Mouse (Mus musculus) E14TG2a.4 (cell line): Measurements from ENCODE around the gene Slc24a2.

Source experiments
- H3K27me3 ChIP-seq: 2 replicates; pipeline ENCODE4 v1.6.1; 2014; ENCODE audit warnings: low read length, control low read depth; ENCODE audit not compliant: insufficient read depth
- H3K36me3 ChIP-seq: 2 replicates; pipeline ENCODE4 v1.6.1; 2014; ENCODE audit warnings: low read length, control low read depth; ENCODE audit not compliant: insufficient read depth
- H3K4me1 ChIP-seq: replicated peaks from 2 replicates; pipeline ENCODE4 v1.6.1; 2014; ENCODE audit warnings: low read depth, low read length, control low read depth
- H3K4me3 ChIP-seq: replicated peaks from 2 replicates; pipeline ENCODE4 v1.5.1; 2014; ENCODE audit warnings: mild to moderate bottlenecking, low read length
- H3K9me3 ChIP-seq: 2 replicates; pipeline ENCODE4 v1.6.1; 2014; ENCODE audit warnings: low read length, control low read depth
- CTCF ChIP-seq: conservative IDR thresholded peaks from 2 replicates; pipeline ENCODE4 v1.5.1; 2014; ENCODE audit warnings: low read length
- NANOG ChIP-seq: IDR thresholded peaks from 2 replicates; pipeline ENCODE4 v1.6.1; 2014; ENCODE audit warnings: borderline replicate concordance, low read length, mixed read lengths
- POU5F1 ChIP-seq: IDR thresholded peaks from 2 replicates; pipeline ENCODE4 v1.6.1; 2014; ENCODE audit warnings: low read length, borderline replicate concordance

Gene Slc24a2

DNA sequence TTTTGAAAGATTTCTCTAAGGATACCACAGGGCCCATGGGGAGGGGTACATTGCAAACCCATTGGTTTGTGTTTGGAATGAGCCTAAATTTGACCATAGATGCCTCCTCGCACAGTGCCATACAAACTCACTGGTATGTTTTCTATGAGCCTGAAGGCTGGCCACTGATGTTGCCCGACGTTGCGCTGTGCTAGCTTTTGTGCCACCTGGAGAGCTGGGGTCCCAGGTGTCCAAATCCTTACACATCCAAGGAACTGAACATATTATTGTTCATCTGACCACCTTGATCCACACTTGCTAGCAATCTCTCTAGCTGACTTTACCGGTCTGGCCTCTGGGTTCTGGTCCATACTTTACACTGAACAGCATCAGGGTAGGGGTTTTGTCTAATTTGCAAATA lies 177.4 kb downstream of the Slc24a2 start:
- H3K9me3 ChIP-seq, result peaks cover 8% of the 10 kb centered on the region; the same call in 1 of the 2 replicates
- no peaks in the 10 kb centered on the region for H3K27me3 ChIP-seq
- no peak for TF ChIP-seq POU5F1
- TF ChIP-seq CTCF, result no peak
- no peak for TF ChIP-seq NANOG
- no peak overlapping the region for H3K4me3 ChIP-seq
- H3K4me1 ChIP-seq, result no peaks in the 10 kb centered on the region
- no peaks in the 10 kb centered on the region for H3K36me3 ChIP-seq

- H3K36me3 ChIP-seq, result no peaks in the 10 kb centered on the region
- no peak overlapping the region for H3K4me3 ChIP-seq
- H3K9me3 ChIP-seq, result peaks cover 23% of the 10 kb centered on the region
- no peaks in the 10 kb centered on the region for H3K27me3 ChIP-seq
- no peak for TF ChIP-seq POU5F1
- TF ChIP-seq CTCF, result no peak
- no peak for TF ChIP-seq NANOG
- no peaks in the 10 kb centered on the region for H3K4me1 ChIP-seq
Measured at GRCm38 (mm10) chr4:87049061-87049460, 181.2 kb downstream of the Slc24a2 start.

GRCm38 (mm10) chr4:87047131-87047530 lies 183.1 kb downstream of the Slc24a2 start:
- H3K9me3 ChIP-seq, result peaks cover 23% of the 10 kb centered on the region
- H3K4me3 ChIP-seq, result no peak overlapping the region
- H3K36me3 ChIP-seq, result no peaks in the 10 kb centered on the region
- no peaks in the 10 kb centered on the region for H3K27me3 ChIP-seq
- no peak for TF ChIP-seq CTCF
- no peak for TF ChIP-seq POU5F1
- TF ChIP-seq NANOG, result no peak
- no peaks in the 10 kb centered on the region for H3K4me1 ChIP-seq

DNA sequence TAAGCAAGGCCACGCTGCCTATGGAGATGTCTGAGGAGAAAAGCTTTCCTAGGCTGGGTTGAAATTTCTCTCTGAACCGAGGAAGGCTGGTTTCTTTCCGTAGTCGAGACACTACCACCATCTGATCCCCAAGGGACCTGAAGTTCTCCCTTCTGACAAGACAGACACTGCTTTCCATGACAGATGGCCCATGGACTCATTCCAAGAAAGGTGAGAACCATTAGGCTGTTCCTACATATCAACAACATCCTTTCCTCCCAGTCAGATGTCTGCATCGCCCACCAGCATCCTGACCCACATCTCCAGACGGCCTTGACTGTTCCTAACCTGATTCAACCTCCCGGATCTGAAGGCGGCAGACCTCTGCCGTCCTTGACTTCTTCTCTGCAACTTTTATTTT lies 187.0 kb downstream of the Slc24a2 start:
- TF ChIP-seq POU5F1 (no peak), CTCF (no peak), NANOG (no peak)
- no peak overlapping the region for H3K4me3 ChIP-seq
- no peaks in the 10 kb centered on the region for H3K4me1 ChIP-seq
- H3K36me3 ChIP-seq, result no peaks in the 10 kb centered on the region
- H3K27me3 ChIP-seq, result 0 out of 2 replicates have a peak, but pooled peaks cover 3% of the 10 kb centered on the region
- H3K9me3 ChIP-seq, result peaks cover 23% of the 10 kb centered on the region

GRCm38 (mm10) chr4:87041412-87041997 lies 188.8 kb downstream of the Slc24a2 start:
- H3K27me3 ChIP-seq, result 0 out of 2 replicates have a peak, but pooled peaks cover 3% of the 10 kb centered on the region
- TF ChIP-seq POU5F1 (no peak), NANOG (no peak), CTCF (no peak)
- H3K9me3 ChIP-seq, result peaks cover 17% of the 10 kb centered on the region
- H3K4me1 ChIP-seq, result no peaks in the 10 kb centered on the region
- no peak overlapping the region for H3K4me3 ChIP-seq
- no peaks in the 10 kb centered on the region for H3K36me3 ChIP-seq

DNA sequence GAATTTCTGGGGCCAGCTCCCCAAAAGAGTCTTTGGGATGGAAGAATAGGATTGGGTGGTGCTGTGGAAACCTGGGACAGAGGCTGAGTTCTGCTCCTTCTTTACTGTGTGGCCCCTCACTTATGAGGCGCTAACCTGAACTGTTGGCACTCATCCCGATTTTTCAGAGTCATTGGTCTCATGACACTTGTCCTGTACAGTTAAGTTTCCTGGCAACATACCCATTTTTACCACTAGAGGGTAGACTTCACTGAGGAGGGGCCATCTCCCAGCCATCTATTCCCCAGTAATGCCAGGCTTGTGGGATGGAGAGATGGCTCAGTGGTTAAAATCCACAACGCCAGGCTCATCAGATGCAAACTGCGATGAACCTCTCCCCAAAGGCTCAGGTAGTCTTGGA lies 192.7 kb downstream of the Slc24a2 start:
- Histone ChIP-seq H3K4me3 (no peak overlapping the region), H3K4me1 (no peaks in the 10 kb centered on the region), H3K9me3 (no peaks in the 10 kb centered on the region), H3K36me3 (no peaks in the 10 kb centered on the region), H3K27me3 (0 out of 2 replicates have a peak, but pooled peaks cover 3% of the 10 kb centered on the region)
- peak; percentile 52 for TF ChIP-seq CTCF
- no peak for TF ChIP-seq NANOG

- Histone ChIP-seq H3K4me1 (no peaks in the 10 kb centered on the region), H3K9me3 (no peaks in the 10 kb centered on the region), H3K4me3 (no peak overlapping the region), H3K36me3 (no peaks in the 10 kb centered on the region), H3K27me3 (0 out of 2 replicates have a peak, but pooled peaks cover 3% of the 10 kb centered on the region)
- TF ChIP-seq POU5F1 (no peak), CTCF (no peak)
Measured at GRCm38 (mm10) chr4:87036507-87036906, 193.8 kb downstream of the Slc24a2 start.

DNA sequence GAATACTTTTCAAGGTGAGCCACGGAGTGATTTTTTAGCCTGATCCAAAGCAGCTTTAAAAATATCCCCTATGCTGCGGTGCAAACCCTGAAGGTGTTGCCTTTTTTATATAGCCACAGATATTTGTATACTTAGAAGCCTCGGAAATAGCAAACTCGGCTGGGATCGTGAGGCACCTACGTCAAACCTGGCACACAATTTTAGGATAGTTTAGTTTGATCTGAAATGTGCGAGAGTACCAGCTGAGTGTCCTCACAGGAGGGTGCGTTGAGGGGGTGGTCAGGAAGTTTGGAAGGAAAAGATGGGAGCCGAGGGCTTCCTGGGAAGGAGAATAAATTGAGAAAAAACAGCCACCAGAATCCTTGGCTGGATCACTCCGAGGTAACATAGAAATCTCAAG lies 194.6 kb downstream of the Slc24a2 start:
- H3K4me1 ChIP-seq, result no peaks in the 10 kb centered on the region
- H3K27me3 ChIP-seq, result 0 out of 2 replicates have a peak, but pooled peaks cover 3% of the 10 kb centered on the region
- H3K4me3 ChIP-seq, result no peak overlapping the region
- no peaks in the 10 kb centered on the region for H3K36me3 ChIP-seq
- TF ChIP-seq POU5F1 (no peak), NANOG (no peak), CTCF (no peak)
- no peaks in the 10 kb centered on the region for H3K9me3 ChIP-seq

DNA sequence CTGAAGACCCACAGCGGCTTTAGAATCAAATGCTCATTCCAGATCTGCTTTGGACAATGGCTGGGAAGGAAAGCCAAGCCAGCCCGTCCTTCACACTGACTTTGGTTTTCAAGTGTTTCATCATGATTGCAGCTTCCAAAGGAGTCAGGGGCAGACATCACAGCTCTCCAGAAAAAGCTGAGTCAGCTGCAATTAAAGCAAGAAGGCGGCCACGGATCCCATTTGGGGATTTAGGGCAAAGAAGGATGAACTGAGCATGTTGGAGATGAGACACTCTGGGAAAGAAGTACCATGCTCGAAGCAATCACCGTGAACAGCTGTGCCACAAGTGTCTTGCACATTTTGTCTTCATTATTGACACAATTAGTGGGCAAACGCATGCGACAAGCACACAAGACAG lies 197.6 kb downstream of the Slc24a2 start:
- Histone ChIP-seq H3K27me3 (no peaks in the 10 kb centered on the region), H3K4me1 (no peaks in the 10 kb centered on the region), H3K9me3 (no peaks in the 10 kb centered on the region), H3K36me3 (no peaks in the 10 kb centered on the region), H3K4me3 (no peak overlapping the region)
- TF ChIP-seq CTCF (no peak), NANOG (no peak), POU5F1 (no peak)
